Mouse (Mus musculus) testis, adult 2 months (tissue): ENCODE measurements around the gene Shc1. TPM values are rescaled to one million over a fixed set of nuclear protein-coding genes. Genes with fewer than 3 reads are reported as not detected.

Source experiments
- H3K27ac ChIP-seq: fragments of 200-500 bp; 2 replicates; pipeline ENCODE4 v1.5.1; 2012; ENCODE audit warnings: low read depth, low read length; ENCODE audit not compliant: control insufficient read depth, insufficient read depth
- H3K27me3 ChIP-seq: fragments of 200-500 bp; 2 replicates; pipeline ENCODE4 v1.6.1; 2012; ENCODE audit warnings: mild to moderate bottlenecking, low read length, moderate library complexity; ENCODE audit not compliant: control insufficient read depth, insufficient read depth
- H3K36me3 ChIP-seq: fragments of 200-500 bp; 2 replicates; pipeline ENCODE4 v1.6.1; 2012; ENCODE audit warnings: mild to moderate bottlenecking, low read length; ENCODE audit not compliant: control insufficient read depth, insufficient read depth
- H3K4me1 ChIP-seq: fragments of 200-500 bp; 2 replicates; pipeline ENCODE4 v1.6.1; 2012; ENCODE audit warnings: low read length; ENCODE audit not compliant: control insufficient read depth, insufficient read depth
- H3K4me3 ChIP-seq: fragments of 200-500 bp; 2 replicates; pipeline ENCODE4 v1.5.1; 2012; ENCODE audit warnings: low read depth, mild to moderate bottlenecking, low read length, moderate library complexity, mixed read lengths; ENCODE audit not compliant: control insufficient read depth
- CTCF ChIP-seq: fragments of 200-500 bp; IDR thresholded peaks from 2 replicates; pipeline ENCODE4 v1.5.1; 2012; ENCODE audit warnings: low read depth, mild to moderate bottlenecking, inconsistent platforms, low read length, moderate library complexity; ENCODE audit not compliant: control insufficient read depth, insufficient read depth, insufficient replicate concordance
- POLR2A ChIP-seq: fragments of 200-500 bp; IDR thresholded peaks from 2 replicates; pipeline ENCODE4 v1.6.1; 2012; ENCODE audit warnings: low read depth, mild to moderate bottlenecking, inconsistent platforms, low read length, moderate library complexity; ENCODE audit not compliant: control insufficient read depth
- polyA plus RNA-seq: library from polyadenylated mRNA; depleted of rRNA; stranded (reverse); fragments of >200 nt; gene quantifications from 2 replicates; pipeline ENCODE4 v1.2.3, GENCODE M21; 2012; rRNA removed

Gene Shc1
- 15.7 and 17.3 TPM in 2 replicates for polyA plus RNA-seq

GRCm38 (mm10) chr3:89418170-89418860, at the start of gene Shc1, which contains the start of gene Cks1b:
Gene Shc1, plus strand, starts transcription at chr3:89418443.
Gene Cks1b, minus strand, starts transcription at chr3:89418383.
- H3K4me3 ChIP-seq, result peak within 1 kb of the TSS; percentile 94
- TF ChIP-seq POLR2A, result peak; percentile 59
- TF ChIP-seq CTCF, result no peak
- H3K36me3 ChIP-seq, result peaks cover 1% of the 10 kb centered on the region; the same call in 1 of the 2 replicates
- H3K27ac ChIP-seq, result peak within 1 kb of the TSS; percentile 95
- H3K4me1 ChIP-seq, result peaks cover 24% of the 10 kb centered on the region
- H3K27me3 ChIP-seq, result no peaks in the 10 kb centered on the region

- no peak overlapping the region for H3K27ac ChIP-seq
- TF ChIP-seq POLR2A, result no peak
- no peak for TF ChIP-seq CTCF
- H3K36me3 ChIP-seq, result no peaks in the 10 kb centered on the region
- H3K4me3 ChIP-seq, result no peak overlapping the region
- peaks cover 10% of the 10 kb centered on the region for H3K4me1 ChIP-seq
- H3K27me3 ChIP-seq, result no peaks in the 10 kb centered on the region
Measured at GRCm38 (mm10) chr3:89373581-89374231, 44.5 kb upstream of the Shc1 start.

GRCm38 (mm10) chr3:89377831-89378230, 40.4 kb upstream of the Shc1 start:
- H3K27ac ChIP-seq, result no peak overlapping the region
- no peaks in the 10 kb centered on the region for H3K36me3 ChIP-seq
- no peak for TF ChIP-seq POLR2A
- no peak for TF ChIP-seq CTCF
- peaks cover 10% of the 10 kb centered on the region for H3K4me1 ChIP-seq
- H3K4me3 ChIP-seq, result no peak overlapping the region
- H3K27me3 ChIP-seq, result no peaks in the 10 kb centered on the region

- Histone ChIP-seq H3K36me3 (no peaks in the 10 kb centered on the region), H3K27me3 (no peaks in the 10 kb centered on the region), H3K27ac (no peak overlapping the region), H3K4me1 (peaks cover 7% of the 10 kb centered on the region), H3K4me3 (peak overlapping the region; percentile 69)
- no peak for TF ChIP-seq POLR2A
- TF ChIP-seq CTCF, result peak; percentile 97
Measured at GRCm38 (mm10) chr3:89378394-89379067, 39.7 kb upstream of the Shc1 start.

GRCm38 (mm10) chr3:89379388-89380131, 38.7 kb upstream of the Shc1 start:
- Histone ChIP-seq H3K27ac (no peak overlapping the region), H3K4me3 (no peak overlapping the region)
- TF ChIP-seq POLR2A, result no peak
- TF ChIP-seq CTCF, result no peak

GRCm38 (mm10) chr3:89380291-89380690, 38.0 kb upstream of the Shc1 start:
- H3K27ac ChIP-seq, result no peak overlapping the region
- TF ChIP-seq POLR2A (no peak), CTCF (no peak)
- H3K4me3 ChIP-seq, result no peak overlapping the region
- no peaks in the 10 kb centered on the region for H3K27me3 ChIP-seq
- H3K4me1 ChIP-seq, result peaks cover 7% of the 10 kb centered on the region
- no peaks in the 10 kb centered on the region for H3K36me3 ChIP-seq

More at GRCm38 (mm10) chr3:89379388-89380131, 38.7 kb upstream of the Shc1 start:
- peaks cover 7% of the 10 kb centered on the region for H3K4me1 ChIP-seq
- H3K27me3 ChIP-seq, result no peaks in the 10 kb centered on the region
- no peaks in the 10 kb centered on the region for H3K36me3 ChIP-seq
